Mouse (Mus musculus) thymus, postnatal 36 days (tissue): Measurements from ENCODE around the gene Emb.
A peak's percentile ranks its signal among the peaks of the same experiment; 100 is the strongest.

Experiments
- DNase-seq, 2 experiments: peaks; one replicate each; pipeline ENCODE4 v3.0.0; 2022; ENCODE audit warnings: mixed read lengths in 2 of 2

The Emb gene

GRCm38 (mm10) chr13:117220501-117221321, 12.4 kb downstream of the Emb start, which contains the start of gene Gm17509:
Gene Gm17509 (minus strand): TSS chr13:117221075.
- peak; percentile 81 to 85 for DNase-seq

GRCm38 (mm10) chr13:117223125-117223524, 14.8 kb downstream of the Emb start:
- DNase-seq: no peak

- DNase-seq: no peak
These were observed 16.6 kb downstream of the Emb start for GRCm38 (mm10) chr13:117224901-117225300.

- no peak for DNase-seq
These were observed 17.2 kb downstream of the Emb start for GRCm38 (mm10) chr13:117225561-117225960.

GRCm38 (mm10) chr13:117230371-117231110, 22.2 kb downstream of the Emb start:
- DNase-seq: no peak

- no peak for DNase-seq
These were observed 25.5 kb downstream of the Emb start for GRCm38 (mm10) chr13:117233808-117234207.

- DNase-seq: no peak
These were observed 26.1 kb downstream of the Emb start for GRCm38 (mm10) chr13:117234486-117234885.

GRCm38 (mm10) chr13:117235530-117236212, 27.3 kb downstream of the Emb start:
- no peak for DNase-seq

GRCm38 (mm10) chr13:117237111-117237510, 28.8 kb downstream of the Emb start:
- DNase-seq: no peak

- DNase-seq: no peak
These were observed 33.7 kb downstream of the Emb start for GRCm38 (mm10) chr13:117242063-117242462.

- DNase-seq: no peak
These were observed 34.3 kb downstream of the Emb start for GRCm38 (mm10) chr13:117242621-117243020.

- no peak for DNase-seq
These were observed 52.4 kb downstream of the Emb start for GRCm38 (mm10) chr13:117260704-117261103.

- no peak for DNase-seq
These were observed 57.8 kb downstream of the Emb start for GRCm38 (mm10) chr13:117266156-117266555.

GRCm38 (mm10) chr13:117267963-117268362, 59.6 kb downstream of the Emb start:
- DNase-seq: no peak

GRCm38 (mm10) chr13:117284036-117284435, 75.7 kb downstream of the Emb start:
- peak; percentile 77 to 83 for DNase-seq

GRCm38 (mm10) chr13:117286939-117287338, 78.6 kb downstream of the Emb start:
- peak; percentile 45 to 47 for DNase-seq

GRCm38 (mm10) chr13:117287400-117287799, 79.1 kb downstream of the Emb start:
- DNase-seq: peak in 1 of 2 experiments; percentile 9

- peak; percentile 45 to 64 for DNase-seq
These were observed 81.3 kb downstream of the Emb start for GRCm38 (mm10) chr13:117289494-117290270.

- peak; percentile 71 to 79 for DNase-seq
These were observed 103.3 kb downstream of the Emb start for GRCm38 (mm10) chr13:117311446-117312225.
